Mouse (Mus musculus): ENCODE results near the gene Opalin.

DNA sequence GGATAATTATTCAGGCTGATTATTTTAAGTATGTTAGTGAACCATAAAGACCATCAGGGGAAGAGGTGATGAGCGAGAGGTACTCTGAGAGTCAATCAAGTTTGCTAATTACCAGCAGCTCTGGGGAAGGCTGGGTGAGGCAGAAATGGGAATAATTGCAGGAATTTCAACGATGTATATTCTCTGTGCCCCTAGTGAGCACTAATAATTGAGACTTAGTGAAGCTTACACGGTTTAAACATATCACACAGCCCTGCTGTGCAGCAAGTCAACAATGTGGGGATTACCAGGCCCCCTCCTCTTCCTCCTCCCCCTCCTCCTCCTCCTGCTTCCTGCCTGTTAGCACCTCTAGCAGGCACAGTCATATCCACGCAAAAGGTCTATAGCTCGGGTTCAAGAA lies 37.7 kb upstream of the Opalin start:
- TF ChIP-seq CTCF (IDR thresholded peaks at IDR 0.05; ENCODE audit: borderline replicate concordance, extremely low read depth, insufficient read depth, insufficient read length), result no peak
- TF ChIP-seq POLR2A (IDR thresholded peaks at IDR 0.05; ENCODE audit: borderline replicate concordance, extremely low read depth, insufficient read depth, insufficient read length, poor library complexity, severe bottlenecking), result no peak

Measured in brain, embryonic 14.5 days (tissue).